Mouse (Mus musculus) forebrain, embryonic 16.5 days (tissue): ENCODE results near the gene Olfr357. TPM values are rescaled to one million over a fixed set of nuclear protein-coding genes. Genes with fewer than 3 reads are reported as not detected.

Experiments
- ATAC-seq: fragments of 200-750 bp; cut with Nextera tagmentation; 2 replicates; pipeline ENCODE4 v1.8.0; 2017; ENCODE audit warnings: mild to moderate bottlenecking, moderate library complexity
- H3K27ac ChIP-seq: fragments of 300-500 bp; sonication (generic); 2 replicates; pipeline ENCODE4 v1.5.1; 2014; ENCODE audit warnings: low read length, control low read depth
- H3K27me3 ChIP-seq: fragments of 300-500 bp; sonication (generic); replicated peaks from 2 replicates; pipeline ENCODE4 v1.6.1; 2014; ENCODE audit warnings: low read length; ENCODE audit not compliant: control insufficient read depth, insufficient read depth
- H3K36me3 ChIP-seq: fragments of 300-500 bp; sonication (generic); 2 replicates; pipeline ENCODE4 v1.6.1; 2014; ENCODE audit not compliant: control insufficient read depth, insufficient read depth
- H3K4me1 ChIP-seq: fragments of 300-500 bp; sonication (generic); replicated peaks from 2 replicates; pipeline ENCODE4 v1.6.1; 2014; ENCODE audit warnings: low read length; ENCODE audit not compliant: control insufficient read depth, insufficient read depth
- H3K4me2 ChIP-seq: fragments of 300-500 bp; sonication (generic); 2 replicates; pipeline ENCODE4 v1.6.1; 2014; ENCODE audit warnings: mild to moderate bottlenecking, low read length, control low read depth
- H3K4me3 ChIP-seq: fragments of 300-500 bp; sonication (generic); replicated peaks from 2 replicates; pipeline ENCODE4 v1.5.1; 2014; ENCODE audit warnings: mild to moderate bottlenecking, low read length, control low read depth
- H3K9ac ChIP-seq: fragments of 300-500 bp; sonication (generic); replicated peaks from 2 replicates; pipeline ENCODE4 v1.6.1; 2014; ENCODE audit warnings: low read depth, low read length, control low read depth
- H3K9me3 ChIP-seq: fragments of 300-500 bp; sonication (generic); 2 replicates; pipeline ENCODE4 v1.6.1; 2016; ENCODE audit warnings: low read length; ENCODE audit not compliant: control insufficient read depth
- WGBS: fragments of 180-500 bp; shearing (Covaris S2); extraction: QIAGEN DNeasy Blood & Tissue Kit; methylation state at CpG from one replicate; pipeline ENCODE4 v1.1.7; 2014; 5-methylcytosine and 5-hydroxymethylcytosine counted together
- polyA plus RNA-seq: library from polyadenylated mRNA; unstranded; fragments of >200 nt; fragmentation: Nextera tagmentation; extraction: Ambion mirVana; gene quantifications from 2 replicates; pipeline ENCODE4 v1.2.1, GENCODE M21; 2015

Gene Olfr357
- not detected in 2 replicates for polyA plus RNA-seq

- 48% methylated on average over 1 of the region's 1 CpGs for WGBS
- Histone ChIP-seq H3K4me1 (no peaks in the 10 kb centered on the region), H3K9me3 (peaks cover 4% of the 10 kb centered on the region), H3K4me3 (no peak within 1 kb of the TSS), H3K27me3 (no peaks in the 10 kb centered on the region), H3K36me3 (no peaks in the 10 kb centered on the region), H3K9ac (no peak within 1 kb of the TSS), H3K4me2 (no peak within 1 kb of the TSS), H3K27ac (no peak within 1 kb of the TSS)
- ATAC-seq: no peak
Measured at GRCm38 (mm10) chr2:36993527-36993926, at the start of gene Olfr357. TSS of gene Olfr357 (plus strand) at chr2:36993827.

- no peak overlapping the region for H3K4me2 ChIP-seq
- H3K27ac ChIP-seq: no peak overlapping the region
- H3K36me3 ChIP-seq: no peaks in the 10 kb centered on the region
- no peak overlapping the region for H3K9ac ChIP-seq
- ATAC-seq: no peak
- no peaks in the 10 kb centered on the region for H3K4me1 ChIP-seq
- H3K27me3 ChIP-seq: no peaks in the 10 kb centered on the region
- H3K9me3 ChIP-seq: peaks cover 4% of the 10 kb centered on the region
- H3K4me3 ChIP-seq: no peak overlapping the region
- WGBS: 90% methylated on average over 1 of the region's 1 CpGs
Measured at GRCm38 (mm10) chr2:36997030-36997429, 3.4 kb downstream of the Olfr357 start.

- Histone ChIP-seq H3K4me2 (no peak within 1 kb of the TSS), H3K36me3 (no peaks in the 10 kb centered on the region), H3K27ac (no peak within 1 kb of the TSS), H3K4me1 (no peaks in the 10 kb centered on the region), H3K27me3 (no peaks in the 10 kb centered on the region), H3K4me3 (no peak within 1 kb of the TSS), H3K9me3 (peaks cover 5% of the 10 kb centered on the region; the same call in 1 of the 2 replicates), H3K9ac (no peak within 1 kb of the TSS)
- ATAC-seq: no peak
Measured at GRCm38 (mm10) chr2:37009235-37009634, 15.6 kb downstream of the Olfr357 start, which contains the start of gene Olfr358. TSS of gene Olfr358 (minus strand) at chr2:37009335.

Other genes starting within 250 kb of the Olfr357 start
- not detected in 2 replicates for gene Olfr348, start 209.6 kb upstream of the Olfr357 start, polyA plus RNA-seq
- not detected in 2 replicates for gene Olfr50, start 203.3 kb upstream of the Olfr357 start, polyA plus RNA-seq
- gene Olfr3, start 176.8 kb upstream of the Olfr357 start, polyA plus RNA-seq: not detected in 2 replicates
- not detected in 2 replicates for gene Olfr350, start 147.5 kb upstream of the Olfr357 start, polyA plus RNA-seq
- gene Olfr351, start 131.2 kb upstream of the Olfr357 start, polyA plus RNA-seq: not detected in 2 replicates
- not detected in 2 replicates for gene Olfr352, start 125.4 kb upstream of the Olfr357 start, polyA plus RNA-seq
- not detected in 2 replicates for gene Olfr353, start 100.9 kb upstream of the Olfr357 start, polyA plus RNA-seq
- gene Olfr354, start 88.1 kb upstream of the Olfr357 start, polyA plus RNA-seq: not detected in 2 replicates
- gene Olfr355, start 64.9 kb upstream of the Olfr357 start, polyA plus RNA-seq: not detected in 2 replicates
- not detected in 2 replicates for gene Olfr356, start 56.7 kb upstream of the Olfr357 start, polyA plus RNA-seq
- gene Olfr358, start 15.5 kb downstream of the Olfr357 start, polyA plus RNA-seq: not detected in 2 replicates
- not detected in 2 replicates for gene Olfr360, start 71.9 kb downstream of the Olfr357 start, polyA plus RNA-seq
- gene Olfr361, start 95.5 kb downstream of the Olfr357 start, polyA plus RNA-seq: not detected in 2 replicates
- gene Olfr362, start 124.1 kb downstream of the Olfr357 start, polyA plus RNA-seq: not detected in 2 replicates
- not detected in 2 replicates for gene Olfr364-ps1, start 145.5 kb downstream of the Olfr357 start, polyA plus RNA-seq
- not detected in 2 replicates for gene Olfr365, start 194.4 kb downstream of the Olfr357 start, polyA plus RNA-seq
- not detected in 2 replicates for gene Olfr366, start 217.7 kb downstream of the Olfr357 start, polyA plus RNA-seq